Mouse (Mus musculus) midbrain, embryonic 16.5 days (tissue): ENCODE measurements around the gene Oas1d. TPM values are rescaled to one million over a fixed set of nuclear protein-coding genes. Genes with fewer than 3 reads are reported as not detected.

ENCODE experiments used
- ATAC-seq: fragments of 200-750 bp; cut with Nextera tagmentation; 2 replicates; pipeline ENCODE4 v1.8.0; 2017; ENCODE audit warnings: moderate TSS enrichment
- H3K27ac ChIP-seq: fragments of 300-500 bp; sonication (generic); 2 replicates; pipeline ENCODE4 v1.5.1; 2014; ENCODE audit warnings: mild to moderate bottlenecking, low read length, mixed read lengths
- H3K27me3 ChIP-seq: fragments of 300-500 bp; sonication (generic); 2 replicates; pipeline ENCODE4 v1.6.1; 2014; ENCODE audit warnings: low read depth, low read length, mixed read lengths; ENCODE audit not compliant: control insufficient read depth, insufficient read depth
- H3K36me3 ChIP-seq: fragments of 300-500 bp; sonication (generic); 2 replicates; pipeline ENCODE4 v1.6.1; 2014; ENCODE audit warnings: mild to moderate bottlenecking, low read length, moderate library complexity, mixed read lengths; ENCODE audit not compliant: control insufficient read depth, insufficient read depth
- H3K4me1 ChIP-seq: fragments of 300-500 bp; sonication (generic); 2 replicates; pipeline ENCODE4 v1.6.1; 2014; ENCODE audit warnings: mild to moderate bottlenecking, low read length, mixed read lengths; ENCODE audit not compliant: control insufficient read depth, insufficient read depth
- H3K4me2 ChIP-seq: fragments of 300-500 bp; sonication (generic); 2 replicates; pipeline ENCODE4 v1.6.1; 2014; ENCODE audit warnings: mild to moderate bottlenecking, low read length, mixed read lengths
- H3K4me3 ChIP-seq: fragments of 300-500 bp; sonication (generic); 2 replicates; pipeline ENCODE4 v1.5.1; 2014; ENCODE audit warnings: low read depth, mild to moderate bottlenecking, low read length, moderate library complexity, mixed read lengths
- H3K9ac ChIP-seq: fragments of 300-500 bp; sonication (generic); 2 replicates; pipeline ENCODE4 v1.6.1; 2014; ENCODE audit warnings: low read depth, low read length, mixed read lengths
- H3K9me3 ChIP-seq: fragments of 300-500 bp; sonication (generic); replicated peaks from 2 replicates; pipeline ENCODE4 v1.6.1; 2014; ENCODE audit warnings: mild to moderate bottlenecking, low read length, mixed read lengths; ENCODE audit not compliant: control insufficient read depth, poor library complexity, severe bottlenecking
- WGBS: fragments of 180-500 bp; shearing (Covaris S2); extraction: QIAGEN DNeasy Blood & Tissue Kit; methylation state at CpG from one replicate; pipeline ENCODE4 v1.1.7; 2014; 5-methylcytosine and 5-hydroxymethylcytosine counted together
- polyA plus RNA-seq: library from polyadenylated mRNA; unstranded; fragments of >200 nt; fragmentation: Nextera tagmentation; extraction: Ambion mirVana; gene quantifications from 2 replicates; pipeline ENCODE4 v1.2.1, GENCODE M21; 2015

The Oas1d gene
- polyA plus RNA-seq, 1 experiment from 2014 or later, result 0.23 TPM

DNA sequence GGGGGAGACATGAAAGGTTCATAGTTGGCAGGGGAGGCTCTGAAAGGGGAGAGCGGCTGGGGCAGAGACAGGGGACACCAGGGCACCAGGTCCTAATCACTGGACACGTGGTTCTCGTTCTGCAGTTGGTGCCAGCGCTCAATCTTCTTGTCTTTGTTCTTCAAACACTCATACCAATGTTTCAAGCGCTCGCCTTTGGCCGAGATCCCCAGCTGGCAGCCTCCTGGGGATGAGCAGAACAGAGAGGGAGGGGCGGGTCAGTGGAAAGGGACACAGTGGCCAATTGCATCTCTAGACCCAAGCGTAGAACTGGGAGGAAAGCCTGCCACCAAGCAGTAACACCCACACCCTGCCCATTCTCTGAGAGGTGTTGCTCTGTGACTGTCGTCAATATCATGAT is 27.7 kb downstream of the Oas1d start:
- no peaks in the 10 kb centered on the region; the same call in 1 of the 2 replicates for H3K36me3 ChIP-seq
- H3K9ac ChIP-seq, result no peak overlapping the region
- no peaks in the 10 kb centered on the region; the same call in 1 of the 2 replicates for H3K4me1 ChIP-seq
- no peak overlapping the region for H3K4me3 ChIP-seq
- WGBS, result 67% methylated on average over 10 of the region's 10 CpGs
- H3K4me2 ChIP-seq, result no peak overlapping the region
- H3K27me3 ChIP-seq, result no peaks in the 10 kb centered on the region
- ATAC-seq, result no peak
- H3K9me3 ChIP-seq, result no peaks in the 10 kb centered on the region
- H3K27ac ChIP-seq, result no peak overlapping the region

DNA sequence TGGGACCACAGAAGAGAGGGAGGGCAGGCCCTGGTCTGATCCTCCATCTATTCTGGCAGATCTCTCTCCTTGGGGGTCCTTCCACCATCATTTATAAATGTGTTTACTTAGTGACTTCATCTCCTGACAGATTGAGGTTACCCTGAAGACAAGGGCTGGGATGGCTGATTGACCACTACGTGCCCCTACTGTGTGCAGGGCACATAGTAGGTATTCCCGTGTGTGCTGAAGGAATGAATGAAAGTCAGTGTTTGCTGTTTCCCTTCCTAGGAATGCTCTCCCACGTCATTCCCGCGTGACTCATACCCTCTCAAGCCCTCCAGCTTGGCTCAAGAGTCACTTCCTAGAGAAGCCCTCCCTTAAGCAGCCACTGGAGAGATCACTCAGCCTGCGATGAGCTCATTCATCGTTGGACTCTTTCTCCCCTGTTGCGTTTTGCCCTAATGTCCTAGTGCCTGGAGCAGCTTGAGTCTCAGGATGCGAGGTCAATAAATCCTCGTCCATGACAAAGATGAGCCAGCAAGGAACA is 38.0 kb downstream of the Oas1d start:
- ATAC-seq, result no peak
- WGBS, result 85% methylated on average over 10 of the region's 10 CpGs
- Histone ChIP-seq H3K9ac (no peak overlapping the region), H3K9me3 (no peaks in the 10 kb centered on the region), H3K27ac (no peak overlapping the region), H3K36me3 (no peaks in the 10 kb centered on the region), H3K4me2 (no peak overlapping the region), H3K27me3 (0 out of 2 replicates have a peak, but pooled peaks cover 3% of the 10 kb centered on the region), H3K4me1 (no peaks in the 10 kb centered on the region), H3K4me3 (no peak overlapping the region)

GRCm38 (mm10) chr5:120953974-120954373 is 39.6 kb downstream of the Oas1d start:
- Histone ChIP-seq H3K4me2 (no peak overlapping the region), H3K4me3 (no peak overlapping the region), H3K27ac (no peak overlapping the region), H3K9me3 (no peaks in the 10 kb centered on the region), H3K36me3 (no peaks in the 10 kb centered on the region), H3K4me1 (no peaks in the 10 kb centered on the region), H3K27me3 (0 out of 2 replicates have a peak, but pooled peaks cover 3% of the 10 kb centered on the region), H3K9ac (no peak overlapping the region)
- WGBS, result 13% methylated on average over 5 of the region's 5 CpGs
- no peak for ATAC-seq

DNA sequence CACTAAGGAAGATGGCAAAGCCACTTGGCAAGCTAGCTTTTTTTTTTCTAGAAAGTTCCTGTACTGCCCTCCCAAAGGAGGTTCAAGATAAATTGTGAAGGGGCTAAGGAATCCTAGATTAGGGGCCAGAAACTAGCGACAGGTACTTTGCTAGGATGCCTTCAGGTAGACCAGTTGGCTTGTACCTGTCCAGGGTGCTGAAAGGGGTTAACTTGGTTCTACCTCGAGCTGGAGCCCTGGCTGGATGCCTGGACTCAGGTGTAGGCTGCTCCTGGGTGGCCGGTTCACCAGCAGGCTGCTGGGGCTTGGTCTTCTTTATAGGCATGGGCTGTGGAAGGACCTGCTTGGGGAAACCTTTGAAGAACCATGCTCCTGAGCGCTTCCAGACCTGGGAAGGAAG is 46.7 kb downstream of the Oas1d start:
- Histone ChIP-seq H3K27ac (no peak overlapping the region), H3K4me3 (no peak overlapping the region), H3K9me3 (no peaks in the 10 kb centered on the region), H3K27me3 (no peaks in the 10 kb centered on the region), H3K9ac (no peak overlapping the region), H3K4me1 (no peaks in the 10 kb centered on the region), H3K4me2 (no peak overlapping the region), H3K36me3 (no peaks in the 10 kb centered on the region)
- 60% methylated on average over 4 of the region's 4 CpGs for WGBS
- ATAC-seq, result no peak

GRCm38 (mm10) chr5:120966156-120966555 is 51.8 kb downstream of the Oas1d start:
- no peak for ATAC-seq
- Histone ChIP-seq H3K27me3 (no peaks in the 10 kb centered on the region), H3K36me3 (no peaks in the 10 kb centered on the region), H3K9ac (no peak overlapping the region), H3K4me2 (no peak overlapping the region), H3K27ac (no peak overlapping the region), H3K9me3 (no peaks in the 10 kb centered on the region), H3K4me3 (no peak overlapping the region), H3K4me1 (no peaks in the 10 kb centered on the region)
- WGBS, result 85% methylated on average over 4 of the region's 4 CpGs

DNA sequence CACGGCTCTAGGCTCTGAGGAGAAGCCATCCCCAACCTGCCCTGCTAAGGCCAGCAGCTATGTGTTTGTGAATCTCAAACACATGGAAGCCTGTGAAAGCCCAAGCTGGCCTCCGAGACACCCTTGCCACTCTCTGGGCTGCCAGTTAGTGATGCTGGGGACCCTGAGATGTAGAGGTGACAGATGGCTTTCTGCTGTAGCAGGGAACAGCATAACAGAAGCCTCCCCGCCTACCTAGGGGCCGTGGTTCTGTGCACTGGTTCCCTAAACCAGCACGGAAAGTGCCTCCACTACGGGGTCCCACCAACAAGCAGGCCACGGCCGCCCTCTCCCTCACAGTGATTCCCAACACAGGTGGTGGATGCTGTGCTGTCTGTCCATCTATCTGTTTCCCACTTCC is 52.6 kb downstream of the Oas1d start:
- no peak overlapping the region for H3K4me3 ChIP-seq
- H3K36me3 ChIP-seq, result no peaks in the 10 kb centered on the region
- no peak overlapping the region for H3K27ac ChIP-seq
- H3K4me2 ChIP-seq, result no peak overlapping the region
- H3K4me1 ChIP-seq, result no peaks in the 10 kb centered on the region
- no peak for ATAC-seq
- H3K9me3 ChIP-seq, result no peaks in the 10 kb centered on the region
- no peaks in the 10 kb centered on the region for H3K27me3 ChIP-seq
- H3K9ac ChIP-seq, result no peak overlapping the region
- 89% methylated on average over 8 of the region's 8 CpGs for WGBS

- Histone ChIP-seq H3K9ac (no peak overlapping the region), H3K36me3 (no peaks in the 10 kb centered on the region), H3K27me3 (no peaks in the 10 kb centered on the region), H3K9me3 (no peaks in the 10 kb centered on the region), H3K4me1 (no peaks in the 10 kb centered on the region), H3K4me3 (no peak overlapping the region), H3K27ac (no peak overlapping the region), H3K4me2 (no peak overlapping the region)
- ATAC-seq, result no peak
- WGBS, result 83% methylated on average over 13 of the region's 13 CpGs
Observed at GRCm38 (mm10) chr5:120967355-120968133, 53.2 kb downstream of the Oas1d start.

DNA sequence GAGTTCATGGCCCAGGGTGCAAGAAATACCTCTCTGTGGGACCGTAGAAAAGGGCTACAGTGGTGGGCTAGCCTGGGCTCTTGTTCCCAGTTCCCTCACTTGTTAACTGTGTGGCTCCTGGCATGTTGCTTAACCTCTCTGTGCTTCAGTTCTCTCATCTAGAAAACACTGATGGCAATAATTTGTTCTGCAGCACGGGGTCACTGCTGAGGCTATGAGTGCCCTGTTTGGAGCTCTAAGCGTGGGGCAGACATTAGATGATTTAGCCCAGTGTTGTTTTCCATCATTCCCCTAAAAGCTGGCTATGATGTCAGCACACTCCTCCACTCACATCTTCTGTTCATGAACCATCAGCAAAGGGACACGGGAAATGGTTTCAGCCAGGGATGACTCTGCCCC is 53.8 kb downstream of the Oas1d start:
- no peak for ATAC-seq
- WGBS, result 68% methylated on average over 4 of the region's 4 CpGs
- H3K27ac ChIP-seq, result no peak overlapping the region

GRCm38 (mm10) chr5:120968799-120969198 is 54.5 kb downstream of the Oas1d start:
- Histone ChIP-seq H3K4me2 (no peak overlapping the region), H3K27ac (no peak overlapping the region), H3K36me3 (no peaks in the 10 kb centered on the region), H3K9me3 (no peaks in the 10 kb centered on the region), H3K27me3 (no peaks in the 10 kb centered on the region), H3K4me3 (no peak overlapping the region), H3K9ac (no peak overlapping the region), H3K4me1 (no peaks in the 10 kb centered on the region)
- no peak for ATAC-seq
- 86% methylated on average over 8 of the region's 8 CpGs for WGBS

More for the DNA sequence above, 53.8 kb downstream of the Oas1d start:
- Histone ChIP-seq H3K4me1 (no peaks in the 10 kb centered on the region), H3K9ac (no peak overlapping the region), H3K9me3 (no peaks in the 10 kb centered on the region), H3K27me3 (no peaks in the 10 kb centered on the region), H3K4me3 (no peak overlapping the region), H3K36me3 (no peaks in the 10 kb centered on the region), H3K4me2 (no peak overlapping the region)
